Mouse (Mus musculus) intestine, postnatal 0 days (tissue): ENCODE results near the gene Slc7a6. TPM values are rescaled to one million over a fixed set of nuclear protein-coding genes. Genes with fewer than 3 reads are reported as not detected.

ENCODE experiments used
- ATAC-seq: fragments of 200-750 bp; cut with Nextera tagmentation; 2 replicates; pipeline ENCODE4 v1.8.0; 2017; ENCODE audit warnings: mild to moderate bottlenecking, moderate TSS enrichment, moderate library complexity
- H3K27ac ChIP-seq: fragments of 300-500 bp; sonication (generic); 2 replicates; pipeline ENCODE4 v1.5.1; 2014; ENCODE audit warnings: mild to moderate bottlenecking, low read depth, low read length, moderate library complexity
- H3K27me3 ChIP-seq: fragments of 300-500 bp; sonication (generic); replicated peaks from 2 replicates; pipeline ENCODE4 v1.6.1; 2014; ENCODE audit warnings: low read length, mixed read lengths; ENCODE audit not compliant: control insufficient read depth, insufficient read depth
- H3K36me3 ChIP-seq: fragments of 300-500 bp; sonication (generic); 2 replicates; pipeline ENCODE4 v1.6.1; 2014; ENCODE audit warnings: mild to moderate bottlenecking, moderate library complexity; ENCODE audit not compliant: control insufficient read depth, insufficient read depth
- H3K4me1 ChIP-seq: fragments of 300-500 bp; sonication (generic); replicated peaks from 2 replicates; pipeline ENCODE4 v1.6.1; 2014; ENCODE audit warnings: antibody characterized with exemption, low read length, mixed read lengths; ENCODE audit not compliant: control insufficient read depth, insufficient read depth
- H3K4me2 ChIP-seq: fragments of 300-500 bp; sonication (generic); replicated peaks from 2 replicates; pipeline ENCODE4 v1.6.1; 2014; ENCODE audit warnings: low read depth, mild to moderate bottlenecking, moderate library complexity
- H3K4me3 ChIP-seq: fragments of 300-500 bp; sonication (generic); 2 replicates; pipeline ENCODE4 v1.5.1; 2014; ENCODE audit warnings: low read depth, low read length
- H3K9ac ChIP-seq: fragments of 300-500 bp; sonication (generic); 2 replicates; pipeline ENCODE4 v1.6.1; 2014; ENCODE audit warnings: mild to moderate bottlenecking, low read depth, low read length
- H3K9me3 ChIP-seq: fragments of 300-500 bp; sonication (generic); 2 replicates; pipeline ENCODE4 v1.6.1; 2016; ENCODE audit warnings: mixed run types; ENCODE audit not compliant: control insufficient read depth
- CTCF ChIP-seq: sonication (generic); IDR thresholded peaks from 2 replicates; pipeline ENCODE4 v1.5.1; 2016; ENCODE audit warnings: low read depth, mild to moderate bottlenecking, control low read depth, antibody characterized with exemption, moderate library complexity
- WGBS: fragments of 180-500 bp; shearing (Covaris S2); extraction: QIAGEN DNeasy Blood & Tissue Kit; methylation state at CpG from one replicate; pipeline ENCODE4 v1.1.7; 2014; 5-methylcytosine and 5-hydroxymethylcytosine counted together
- polyA plus RNA-seq: library from polyadenylated mRNA; unstranded; fragments of >200 nt; fragmentation: Nextera tagmentation; extraction: Ambion mirVana; gene quantifications from 2 replicates; pipeline ENCODE4 v1.2.1, GENCODE M21; 2015

Gene Slc7a6
- 18.0 and 18.4 TPM in 2 replicates for polyA plus RNA-seq

DNA sequence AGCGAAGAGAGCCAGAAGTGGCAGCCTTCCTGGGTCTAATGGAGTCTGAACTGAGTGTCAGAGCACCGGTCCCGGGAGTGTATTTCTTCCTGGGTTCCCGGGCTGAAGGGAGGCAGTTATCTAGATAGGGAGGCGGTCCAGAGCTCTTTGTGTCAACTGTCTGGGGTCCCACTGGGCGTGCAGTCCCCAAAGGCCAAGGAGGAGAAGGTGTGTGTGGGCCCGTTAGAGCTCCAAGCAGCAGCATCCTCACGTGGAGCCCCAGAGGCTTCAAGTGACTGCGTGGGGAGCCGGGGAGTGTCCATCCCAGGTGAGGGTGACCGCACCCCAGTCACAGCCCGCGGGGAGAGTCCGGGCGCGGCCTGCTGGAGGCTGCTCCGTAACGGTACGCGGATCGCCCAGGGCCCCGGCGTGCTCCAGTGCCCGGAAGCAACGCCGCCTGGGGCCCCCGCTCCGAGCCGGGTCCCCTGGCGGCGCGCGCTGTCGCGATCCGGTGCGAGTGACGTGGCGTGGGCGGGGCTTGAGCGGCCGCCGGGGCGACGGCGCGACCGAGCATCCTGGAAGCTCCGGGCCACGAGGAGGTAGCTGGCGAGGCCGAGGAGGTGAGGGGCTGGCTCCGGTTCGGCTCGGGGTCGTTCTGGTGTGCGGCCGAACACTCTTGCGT lies at the start of gene Slc7a6:
TSS of gene Slc7a6 (plus strand) at position 502 of the 661 bp plus-strand sequence.
- no peaks in the 10 kb centered on the region for H3K4me1 ChIP-seq
- H3K4me3 ChIP-seq: peak within 1 kb of the TSS; percentile 72
- ATAC-seq: peak; percentile 78
- H3K27me3 ChIP-seq: no peaks in the 10 kb centered on the region
- peaks cover 4% of the 10 kb centered on the region; the same call in 1 of the 2 replicates for H3K36me3 ChIP-seq
- no peaks in the 10 kb centered on the region for H3K9me3 ChIP-seq
- TF ChIP-seq CTCF: peak; percentile 33; the same call in 1 of the 2 replicates
- H3K9ac ChIP-seq: peak within 1 kb of the TSS; percentile 62
- peak within 1 kb of the TSS; percentile 46 for H3K27ac ChIP-seq
- under 1% methylated on average over 58 of the region's 59 CpGs for WGBS
- H3K4me2 ChIP-seq: peak within 1 kb of the TSS; percentile 94

DNA sequence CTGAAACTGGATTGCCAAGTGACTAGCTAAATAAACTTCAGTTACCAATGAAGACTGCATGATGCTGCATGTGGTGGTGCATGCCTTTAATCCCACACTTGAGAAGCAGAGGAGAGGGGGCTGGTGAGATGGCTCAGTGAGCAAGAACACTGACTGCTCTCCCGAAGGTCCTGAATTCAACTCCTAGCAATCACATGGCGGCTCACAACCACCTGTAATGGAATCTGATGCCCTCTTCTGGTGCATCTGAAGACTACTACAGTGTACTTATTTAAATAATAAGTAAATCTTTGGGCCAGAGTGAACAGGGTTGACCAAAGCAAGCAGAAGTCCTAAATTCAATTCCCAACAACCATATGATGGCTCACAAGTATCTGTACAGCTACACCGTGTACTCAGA lies 45.2 kb upstream of the Slc7a6 start:
- TF ChIP-seq CTCF: peak; percentile 27
- no peak for ATAC-seq
- Histone ChIP-seq H3K4me3 (no peak overlapping the region), H3K4me1 (no peaks in the 10 kb centered on the region), H3K36me3 (peaks cover 42% of the 10 kb centered on the region), H3K9ac (no peak overlapping the region), H3K27ac (no peak overlapping the region), H3K27me3 (no peaks in the 10 kb centered on the region), H3K9me3 (no peaks in the 10 kb centered on the region), H3K4me2 (no peak overlapping the region)
- WGBS: 80% methylated on average over 3 of the region's 3 CpGs

DNA sequence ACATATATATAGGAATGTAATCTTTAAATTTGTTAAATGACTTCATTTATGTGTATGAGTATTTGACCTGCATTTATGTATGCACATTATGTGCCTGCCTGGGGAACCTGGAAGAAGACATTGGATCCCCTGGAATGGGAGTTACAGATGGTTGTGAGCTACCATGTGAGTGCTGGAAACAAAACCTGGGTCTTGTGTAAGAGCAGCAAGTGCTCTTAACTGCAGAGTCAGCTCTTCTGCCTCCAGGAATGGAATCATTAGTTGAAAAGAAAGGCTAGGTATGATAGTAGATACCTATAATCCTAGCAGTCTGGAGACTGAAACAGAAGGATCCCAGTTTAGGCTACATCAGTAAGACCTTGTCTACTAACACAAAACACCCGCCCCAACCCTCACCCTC lies 42.6 kb upstream of the Slc7a6 start:
- H3K4me3 ChIP-seq: no peak overlapping the region
- no peak overlapping the region for H3K9ac ChIP-seq
- peaks cover 49% of the 10 kb centered on the region for H3K36me3 ChIP-seq
- no peak overlapping the region for H3K27ac ChIP-seq
- no peaks in the 10 kb centered on the region for H3K4me1 ChIP-seq
- TF ChIP-seq CTCF: no peak
- WGBS: 92% methylated on average over 1 of the region's 1 CpGs
- no peaks in the 10 kb centered on the region for H3K9me3 ChIP-seq
- ATAC-seq: no peak
- no peak overlapping the region for H3K4me2 ChIP-seq
- no peaks in the 10 kb centered on the region for H3K27me3 ChIP-seq

DNA sequence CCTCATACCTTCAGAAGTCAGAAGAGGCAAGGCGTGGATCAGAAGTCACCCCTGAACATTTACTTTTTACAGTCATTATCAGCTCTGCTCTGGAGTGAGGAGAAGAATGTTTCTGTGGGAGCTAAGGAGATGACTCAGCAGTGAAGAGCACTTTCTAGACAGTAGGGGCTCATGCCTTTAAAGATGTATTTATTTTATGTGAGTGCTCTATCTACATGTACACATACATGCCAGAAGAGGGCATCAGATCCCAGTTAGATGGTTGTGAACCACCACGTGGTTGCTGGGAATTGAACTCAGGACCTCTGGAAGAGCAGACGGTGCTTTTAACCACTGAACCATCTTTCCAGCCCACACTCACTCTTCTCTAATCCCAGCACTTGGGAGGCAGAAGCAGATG lies 41.6 kb upstream of the Slc7a6 start:
- H3K4me2 ChIP-seq: no peak overlapping the region
- no peak for ATAC-seq
- no peaks in the 10 kb centered on the region for H3K9me3 ChIP-seq
- WGBS: 70% methylated on average over 3 of the region's 3 CpGs
- no peaks in the 10 kb centered on the region for H3K27me3 ChIP-seq
- H3K36me3 ChIP-seq: peaks cover 58% of the 10 kb centered on the region
- peak; percentile 28; the same call in 1 of the 2 replicates for TF ChIP-seq CTCF
- no peaks in the 10 kb centered on the region for H3K4me1 ChIP-seq
- no peak overlapping the region for H3K9ac ChIP-seq
- no peak overlapping the region for H3K27ac ChIP-seq
- H3K4me3 ChIP-seq: no peak overlapping the region

DNA sequence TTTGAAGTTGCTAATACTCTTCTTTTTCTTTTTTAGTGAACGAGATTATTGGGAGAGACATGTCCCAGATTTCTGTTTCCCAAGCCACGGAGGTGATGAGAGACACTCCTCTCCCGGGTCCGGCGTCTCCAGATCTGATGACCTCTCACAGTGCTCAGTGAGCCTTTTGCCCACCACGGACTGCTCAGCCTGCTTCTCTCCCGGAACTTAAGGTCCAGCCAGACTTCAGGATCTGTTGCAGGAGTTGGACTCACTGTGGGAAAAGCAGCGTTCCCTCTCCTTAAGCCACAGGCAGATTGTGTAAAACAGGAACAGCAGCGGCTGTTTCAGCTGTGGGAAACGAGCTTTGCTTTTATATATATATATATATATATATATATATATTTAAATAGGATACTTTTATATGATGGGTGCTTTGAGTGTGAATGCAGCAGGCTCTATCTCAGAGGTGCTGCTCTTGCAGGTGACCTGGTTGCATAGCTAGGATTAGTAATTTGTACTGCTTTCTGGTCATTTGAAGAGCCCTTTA lies 40.7 kb upstream of the Slc7a6 start:
- Histone ChIP-seq H3K9me3 (no peaks in the 10 kb centered on the region), H3K27ac (no peak overlapping the region), H3K9ac (no peak overlapping the region), H3K4me3 (no peak overlapping the region), H3K36me3 (peaks cover 64% of the 10 kb centered on the region), H3K27me3 (no peaks in the 10 kb centered on the region), H3K4me2 (no peak overlapping the region), H3K4me1 (no peaks in the 10 kb centered on the region)
- no peak for ATAC-seq
- TF ChIP-seq CTCF: no peak
- 85% methylated on average over 10 of the region's 10 CpGs for WGBS

DNA sequence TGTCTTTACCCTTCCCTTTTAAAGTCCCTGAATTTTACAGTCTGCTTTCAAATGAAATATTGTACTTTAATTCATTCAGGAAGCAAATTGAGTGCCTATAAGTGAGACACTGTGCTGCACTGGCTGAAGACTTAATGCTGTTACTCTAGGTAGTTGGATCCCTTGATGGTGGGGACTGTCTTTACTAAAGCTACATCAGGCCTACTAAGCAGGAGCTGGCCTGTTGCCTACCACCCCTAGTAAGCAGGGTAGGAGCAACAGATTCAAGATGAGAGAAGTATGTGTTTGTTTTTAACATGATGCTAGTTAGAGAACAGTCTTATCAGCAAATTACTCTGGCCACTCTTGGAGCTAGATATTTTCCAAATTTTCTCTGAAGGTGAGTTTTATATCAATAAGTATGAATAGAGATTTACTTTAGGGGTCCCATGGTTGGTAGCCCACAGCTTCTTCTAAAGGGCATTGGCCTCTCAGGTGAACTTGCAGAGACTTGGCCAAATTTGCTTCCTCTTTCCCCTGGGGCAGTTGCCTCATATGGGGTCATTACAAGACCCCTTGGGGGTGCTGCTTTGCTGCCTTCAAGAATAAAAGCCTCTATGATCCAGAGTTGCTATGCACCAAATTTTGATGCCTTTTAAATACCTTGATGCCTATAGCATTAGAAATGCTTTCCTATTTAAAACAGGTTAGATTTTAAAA lies 39.3 kb upstream of the Slc7a6 start:
- ATAC-seq: no peak
- H3K9me3 ChIP-seq: no peaks in the 10 kb centered on the region
- peaks cover 69% of the 10 kb centered on the region for H3K36me3 ChIP-seq
- H3K4me2 ChIP-seq: no peak overlapping the region
- H3K4me1 ChIP-seq: 0 out of 2 replicates have a peak, but pooled peaks cover 3% of the 10 kb centered on the region
- H3K27ac ChIP-seq: no peak overlapping the region
- no peaks in the 10 kb centered on the region for H3K27me3 ChIP-seq
- H3K4me3 ChIP-seq: no peak overlapping the region
- TF ChIP-seq CTCF: no peak
- H3K9ac ChIP-seq: no peak overlapping the region
